Mouse (Mus musculus): ENCODE measurements at regions not wholly inside any gene's neighbourhood (a gene's known extent, or its start where the extent isn't known, plus 50 kb on each side); places are given as distances from the start of the nearest gene placed in this dataset.

- 90% methylated on average over 2 of the region's 2 CpGs for WGBS
- H3K4me2 ChIP-seq (ENCODE audit: low read depth, low read length), result no peak overlapping the region
- no peaks in the 10 kb centered on the region for H3K9me3 ChIP-seq (ENCODE audit: control insufficient read depth, low read length)
- no peaks in the 10 kb centered on the region for H3K36me3 ChIP-seq (ENCODE audit: control insufficient read depth, insufficient read depth, low read length)
- no peaks in the 10 kb centered on the region for H3K27me3 ChIP-seq (ENCODE audit: control insufficient read depth, insufficient read depth, low read depth, low read length)
- no peak overlapping the region for H3K27ac ChIP-seq (ENCODE audit: low read length)
- no peak overlapping the region for H3K9ac ChIP-seq (ENCODE audit: low read length)
- H3K4me3 ChIP-seq (ENCODE audit: low read length), result no peak overlapping the region
- no peak for ATAC-seq (ENCODE audit: low read depth)
- no peaks in the 10 kb centered on the region for H3K4me1 ChIP-seq (replicated peaks; ENCODE audit: control insufficient read depth, insufficient read depth, low read length)
These were observed 81.3 kb upstream of the Mycbp2 start for GRCm38 (mm10) chr14:103427873-103428272.

DNA sequence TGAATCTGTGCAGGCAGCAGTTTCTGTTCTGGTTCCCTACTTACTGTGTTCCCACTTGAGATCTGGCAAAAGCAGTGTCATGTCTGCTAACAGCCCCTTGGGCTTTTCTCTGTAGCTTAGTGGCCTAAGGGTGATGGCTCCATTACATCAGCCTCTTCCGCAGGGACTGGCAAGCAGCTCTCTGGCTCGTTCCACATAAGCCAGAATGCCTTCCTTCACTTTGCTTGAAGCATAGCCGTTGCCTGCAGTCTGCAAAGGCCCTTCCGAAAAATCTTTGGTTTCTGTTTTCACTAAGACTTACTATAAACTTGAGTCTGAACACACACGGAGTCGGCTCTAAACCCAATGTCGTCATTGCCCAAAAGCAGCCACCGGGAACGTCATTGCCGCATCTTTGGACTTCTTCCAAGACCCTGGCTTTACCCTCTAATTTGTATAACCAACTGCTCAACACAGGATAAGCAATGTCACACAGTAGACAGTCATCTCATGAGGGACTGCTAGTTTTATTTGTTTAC lies 74.8 kb upstream of the Mycbp2 start:
- Histone ChIP-seq H3K9ac (ENCODE audit: low read length) (no peak overlapping the region), H3K27ac (ENCODE audit: low read length) (peak overlapping the region; percentile 18; the same call in 1 of the 2 replicates), H3K4me3 (ENCODE audit: low read length) (peak overlapping the region; percentile 18; the same call in 1 of the 2 replicates), H3K36me3 (ENCODE audit: control insufficient read depth, insufficient read depth, low read length) (no peaks in the 10 kb centered on the region), H3K27me3 (ENCODE audit: control insufficient read depth, insufficient read depth, low read depth, low read length) (no peaks in the 10 kb centered on the region), H3K4me1 (replicated peaks; ENCODE audit: control insufficient read depth, insufficient read depth, low read length) (no peaks in the 10 kb centered on the region), H3K9me3 (ENCODE audit: control insufficient read depth, low read length) (no peaks in the 10 kb centered on the region), H3K4me2 (ENCODE audit: low read depth, low read length) (peak overlapping the region; percentile 43)
- 43% methylated on average over 10 of the region's 10 CpGs for WGBS
- peak; percentile 71 for ATAC-seq (ENCODE audit: low read depth)

- Histone ChIP-seq H3K4me3 (ENCODE audit: low read length) (no peak overlapping the region), H3K9me3 (ENCODE audit: control insufficient read depth, low read length) (no peaks in the 10 kb centered on the region), H3K9ac (ENCODE audit: low read length) (no peak overlapping the region), H3K36me3 (ENCODE audit: control insufficient read depth, insufficient read depth, low read length) (no peaks in the 10 kb centered on the region), H3K27me3 (ENCODE audit: control insufficient read depth, insufficient read depth, low read depth, low read length) (no peaks in the 10 kb centered on the region), H3K4me1 (replicated peaks; ENCODE audit: control insufficient read depth, insufficient read depth, low read length) (no peaks in the 10 kb centered on the region), H3K27ac (ENCODE audit: low read length) (no peak overlapping the region), H3K4me2 (ENCODE audit: low read depth, low read length) (no peak overlapping the region)
- no peak for ATAC-seq (ENCODE audit: low read depth)
- 82% methylated on average over 12 of the region's 12 CpGs for WGBS
These were observed 70.8 kb upstream of the Mycbp2 start for GRCm38 (mm10) chr14:103417110-103418061.

- no peak for ATAC-seq (ENCODE audit: low read depth)
- WGBS, result 87% methylated on average over 2 of the region's 2 CpGs
- Histone ChIP-seq H3K4me3 (ENCODE audit: low read length) (no peak overlapping the region), H3K27ac (ENCODE audit: low read length) (no peak overlapping the region), H3K4me1 (replicated peaks; ENCODE audit: control insufficient read depth, insufficient read depth, low read length) (no peaks in the 10 kb centered on the region), H3K4me2 (ENCODE audit: low read depth, low read length) (no peak overlapping the region), H3K36me3 (ENCODE audit: control insufficient read depth, insufficient read depth, low read length) (no peaks in the 10 kb centered on the region), H3K9ac (ENCODE audit: low read length) (no peak overlapping the region), H3K9me3 (ENCODE audit: control insufficient read depth, low read length) (no peaks in the 10 kb centered on the region), H3K27me3 (ENCODE audit: control insufficient read depth, insufficient read depth, low read depth, low read length) (no peaks in the 10 kb centered on the region)
These were observed 58.0 kb upstream of the Mycbp2 start for GRCm38 (mm10) chr14:103404611-103405010.

DNA sequence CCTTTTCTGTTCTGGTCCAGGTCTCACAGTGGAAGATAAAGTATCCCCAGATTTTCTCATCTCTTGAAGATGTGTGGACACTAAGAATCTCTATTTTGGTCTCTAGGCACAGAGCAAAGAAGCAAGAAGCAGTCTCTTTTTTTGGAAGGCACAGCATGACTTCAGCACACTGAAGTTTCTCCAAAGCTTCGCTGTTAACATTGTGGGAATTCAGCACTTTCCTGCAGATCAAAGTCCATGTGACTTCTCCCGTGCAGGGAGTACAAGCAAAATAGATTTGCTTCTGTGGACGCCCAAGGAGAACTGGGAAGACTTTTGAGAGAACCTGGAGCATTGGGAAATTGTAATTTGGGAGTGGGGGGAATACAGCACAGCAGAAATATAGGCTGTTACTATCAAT lies 56.4 kb upstream of the Mycbp2 start:
- Histone ChIP-seq H3K4me3 (ENCODE audit: low read length) (no peak overlapping the region), H3K4me2 (ENCODE audit: low read depth, low read length) (no peak overlapping the region), H3K4me1 (replicated peaks; ENCODE audit: control insufficient read depth, insufficient read depth, low read length) (no peaks in the 10 kb centered on the region), H3K27me3 (ENCODE audit: control insufficient read depth, insufficient read depth, low read depth, low read length) (no peaks in the 10 kb centered on the region), H3K36me3 (ENCODE audit: control insufficient read depth, insufficient read depth, low read length) (no peaks in the 10 kb centered on the region), H3K27ac (ENCODE audit: low read length) (no peak overlapping the region), H3K9ac (ENCODE audit: low read length) (no peak overlapping the region), H3K9me3 (ENCODE audit: control insufficient read depth, low read length) (no peaks in the 10 kb centered on the region)
- no peak for ATAC-seq (ENCODE audit: low read depth)
- WGBS, result 67% methylated on average over 3 of the region's 3 CpGs

DNA sequence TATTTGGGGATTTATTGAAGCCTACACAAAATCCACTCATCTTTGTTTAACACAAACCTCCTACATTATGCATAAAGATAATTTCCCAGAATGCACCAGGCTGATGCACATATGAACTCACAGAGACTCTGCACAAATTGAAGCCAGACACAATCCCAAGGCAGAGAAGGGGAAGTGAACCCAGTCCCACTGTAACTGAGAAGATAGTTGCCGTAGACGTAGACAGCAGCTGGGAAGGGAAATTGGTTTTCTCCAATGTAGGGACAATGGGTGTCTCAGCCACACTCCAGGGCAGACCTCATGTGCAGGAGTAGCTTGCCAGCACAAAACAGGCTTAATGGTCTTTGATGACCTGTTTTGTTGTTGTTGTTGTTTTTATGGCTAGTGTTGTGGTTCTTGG lies 55.4 kb upstream of the Mycbp2 start:
- H3K27ac ChIP-seq (ENCODE audit: low read length), result no peak overlapping the region
- 81% methylated on average over 2 of the region's 2 CpGs for WGBS

DNA sequence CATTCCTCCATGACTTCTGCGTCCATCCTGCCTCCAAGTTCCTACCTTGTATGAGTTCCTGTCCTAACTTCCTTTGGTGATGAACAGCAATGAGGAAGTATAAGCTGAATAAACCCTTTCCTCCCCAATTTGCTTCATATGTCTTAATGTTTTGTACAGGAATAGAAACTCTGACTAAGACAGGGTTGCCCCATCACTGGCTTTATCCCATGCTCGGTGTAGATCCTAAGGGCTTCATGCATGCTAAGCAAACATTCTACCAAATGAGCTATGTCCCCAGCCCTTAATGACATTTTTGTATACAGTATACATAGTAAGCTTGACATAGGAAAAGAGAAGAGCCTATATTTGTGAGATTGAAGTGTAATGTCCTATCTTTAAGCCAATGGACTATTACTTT lies 54.7 kb upstream of the Mycbp2 start:
- no peak for ATAC-seq (ENCODE audit: low read depth)
- WGBS, result 78% methylated on average over 2 of the region's 2 CpGs

More for the DNA sequence above, 55.4 kb upstream of the Mycbp2 start:
- no peaks in the 10 kb centered on the region for H3K4me1 ChIP-seq (replicated peaks; ENCODE audit: control insufficient read depth, insufficient read depth, low read length)
- H3K4me2 ChIP-seq (ENCODE audit: low read depth, low read length), result no peak overlapping the region
- no peaks in the 10 kb centered on the region for H3K27me3 ChIP-seq (ENCODE audit: control insufficient read depth, insufficient read depth, low read depth, low read length)
- no peaks in the 10 kb centered on the region for H3K36me3 ChIP-seq (ENCODE audit: control insufficient read depth, insufficient read depth, low read length)
- no peaks in the 10 kb centered on the region for H3K9me3 ChIP-seq (ENCODE audit: control insufficient read depth, low read length)
- ATAC-seq (ENCODE audit: low read depth), result no peak
- H3K4me3 ChIP-seq (ENCODE audit: low read length), result no peak overlapping the region
- no peak overlapping the region for H3K9ac ChIP-seq (ENCODE audit: low read length)

GRCm38 (mm10) chr14:103398401-103398800 lies 51.8 kb upstream of the Mycbp2 start:
- Histone ChIP-seq H3K4me2 (ENCODE audit: low read depth, low read length) (no peak overlapping the region), H3K4me3 (ENCODE audit: low read length) (no peak overlapping the region), H3K9ac (ENCODE audit: low read length) (no peak overlapping the region), H3K4me1 (replicated peaks; ENCODE audit: control insufficient read depth, insufficient read depth, low read length) (no peaks in the 10 kb centered on the region), H3K36me3 (ENCODE audit: control insufficient read depth, insufficient read depth, low read length) (no peaks in the 10 kb centered on the region), H3K9me3 (ENCODE audit: control insufficient read depth, low read length) (no peaks in the 10 kb centered on the region), H3K27ac (ENCODE audit: low read length) (no peak overlapping the region), H3K27me3 (ENCODE audit: control insufficient read depth, insufficient read depth, low read depth, low read length) (no peaks in the 10 kb centered on the region)
- ATAC-seq (ENCODE audit: low read depth), result no peak
- WGBS, result 89% methylated on average over 1 of the region's 1 CpGs

More for the DNA sequence above, 54.7 kb upstream of the Mycbp2 start:
- Histone ChIP-seq H3K4me1 (replicated peaks; ENCODE audit: control insufficient read depth, insufficient read depth, low read length) (no peaks in the 10 kb centered on the region), H3K27ac (ENCODE audit: low read length) (no peak overlapping the region), H3K36me3 (ENCODE audit: control insufficient read depth, insufficient read depth, low read length) (no peaks in the 10 kb centered on the region), H3K4me2 (ENCODE audit: low read depth, low read length) (no peak overlapping the region), H3K9ac (ENCODE audit: low read length) (no peak overlapping the region), H3K27me3 (ENCODE audit: control insufficient read depth, insufficient read depth, low read depth, low read length) (no peaks in the 10 kb centered on the region), H3K9me3 (ENCODE audit: control insufficient read depth, low read length) (no peaks in the 10 kb centered on the region), H3K4me3 (ENCODE audit: low read length) (no peak overlapping the region)

Data from lung, embryonic 16.5 days (tissue).